ENCODE assay signal across 18 mouse cellular contexts in the genomic region with DNA sequence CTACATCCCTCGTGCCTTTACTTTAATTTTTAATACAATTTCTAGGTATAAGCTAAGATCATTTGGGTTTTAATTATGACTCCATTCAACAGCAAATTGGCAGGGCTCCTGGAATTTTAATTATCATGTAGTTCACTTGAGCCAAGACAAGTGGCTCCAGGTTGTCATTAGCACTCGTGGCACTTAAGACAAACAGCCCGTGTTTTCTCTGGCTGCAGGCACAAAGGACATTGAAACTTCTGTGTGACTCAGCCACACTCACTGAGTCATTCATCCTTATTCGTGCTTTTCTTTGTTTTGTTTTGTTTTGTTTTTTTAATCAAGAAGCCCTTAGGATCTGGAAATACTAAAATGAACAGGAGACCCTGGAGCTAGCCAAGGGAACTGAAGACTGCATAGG.
DNase-seq lines count a peak whose midpoint lies in the region; ATAC-seq and TF ChIP-seq lines count a peak whose summit lies in the region.
"Had no signal": no experiment of that assay in that cellular context is flagged by ENCODE, and none has a peak within 500 bp of the region (broad histone marks: within the 10 kb centered on the region; RNA-seq: fewer than 3 reads in every experiment).

No protein-coding gene starts in this region.

- no peak for TF ChIP-seq CTCF in layer of hippocampus, adult 2 months (conservative IDR thresholded peaks at IDR 0.05)

- peaks cover 12% of the 10 kb centered on the region for H3K4me1 ChIP-seq in heart, embryonic 12.5 days (replicated peaks)
- H3K4me1 ChIP-seq: embryonic facial prominence, embryonic 12.5 days; kidney, embryonic 15.5 days had no signal

- no peak overlapping the region for H3K9ac ChIP-seq in heart, embryonic 12.5 days
- H3K9ac ChIP-seq: embryonic facial prominence, embryonic 12.5 days; kidney, embryonic 15.5 days; midbrain, embryonic 13.5 days had no signal

- H3K4me3 ChIP-seq in heart, embryonic 12.5 days, result no peak overlapping the region
- H3K4me3 ChIP-seq in layer of hippocampus, adult 2 months, result no peak overlapping the region
- H3K4me3 ChIP-seq: embryonic facial prominence, embryonic 12.5 days; kidney, embryonic 15.5 days; midbrain, embryonic 13.5 days had no signal

- ATAC-seq in heart, embryonic 12.5 days (ENCODE audit: insufficient number of reproducible peaks, low FRiP score), result no peak
- ATAC-seq: forebrain, embryonic 16.5 days; midbrain, embryonic 13.5 days had no signal

- H3K9me3 ChIP-seq in heart, embryonic 12.5 days (replicated peaks), result no peaks in the 10 kb centered on the region
- H3K9me3 ChIP-seq: embryonic facial prominence, embryonic 12.5 days; kidney, embryonic 15.5 days; midbrain, embryonic 13.5 days had no signal

- no peak overlapping the region; the same call in 1 of the 2 replicates for H3K27ac ChIP-seq in heart, embryonic 12.5 days (ENCODE audit: poor library complexity, severe bottlenecking)
- H3K27ac ChIP-seq in layer of hippocampus, adult 2 months, result peak overlapping the region; percentile 18; the same call in 1 of the 2 replicates
- H3K27ac ChIP-seq: embryonic facial prominence, embryonic 12.5 days; kidney, embryonic 15.5 days; macrophage; midbrain, embryonic 13.5 days had no signal

- H3K27me3 ChIP-seq in heart, embryonic 12.5 days (replicated peaks), result no peaks in the 10 kb centered on the region
- H3K27me3 ChIP-seq: embryonic facial prominence, embryonic 12.5 days; kidney, embryonic 15.5 days; midbrain, embryonic 13.5 days had no signal

- H3K4me2 ChIP-seq in heart, embryonic 12.5 days, result no peak overlapping the region
- H3K4me2 ChIP-seq: embryonic facial prominence, embryonic 12.5 days; kidney, embryonic 15.5 days; midbrain, embryonic 13.5 days had no signal

- peak; percentile 10 to 69 for DNase-seq in adrenal gland, adult (ENCODE audit: inconsistent age in 2 of 2, low spot score in 1 of 2)
- DNase-seq in adrenal gland, postnatal 10 days, result no peak
- DNase-seq in heart, adult 18-20 months, result peak; percentile 34 to 44
- DNase-seq in layer of hippocampus, adult 2 months (ENCODE audit: low spot score in 2 of 2), result no peak
- DNase-seq in layer of hippocampus, adult 8-10 months (ENCODE audit: low spot score in 2 of 2), result no peak
- DNase-seq in fibroblast of lung, adult 2 months (ENCODE audit: low read depth), result peak; percentile 40
- DNase-seq in frontal cortex, adult 2 months (ENCODE audit: extremely low spot score in 1 of 2, low spot score in 1 of 2), result no peak
- DNase-seq: cerebellum, adult 11 months; cerebellum, postnatal 36 days; gastrocnemius, postnatal 14 days; spleen, adult 18-20 months; thymus, postnatal 14 days had no signal

- WGBS in heart, embryonic 12.5 days, result 30% methylated on average over 4 of the region's 4 CpGs

- H3K36me3 ChIP-seq in heart, embryonic 12.5 days, result no peaks in the 10 kb centered on the region
- H3K36me3 ChIP-seq: embryonic facial prominence, embryonic 12.5 days; kidney, embryonic 15.5 days; midbrain, embryonic 13.5 days had no signal

Comparison
In these comparisons a context has a peak if more than half of its experiments do, and no peak if none do; other contexts are left out.
1. DNase-seq: peak in adrenal gland, adult (2 of 2), heart, adult 18-20 months (2 of 2) and fibroblast of lung, adult 2 months (single experiment); none in adrenal gland, postnatal 10 days (single experiment), layer of hippocampus, adult 2 months (0 of 2), layer of hippocampus, adult 8-10 months (0 of 2) and frontal cortex, adult 2 months (0 of 2).